Mouse (Mus musculus) lung, embryonic 15.5 days (tissue): ENCODE data around the gene Spp1. TPM values are rescaled to one million over a fixed set of nuclear protein-coding genes. Genes with fewer than 3 reads are reported as not detected.
"Not testable (repeated sequence)": the region's sequence is repeated elsewhere in the genome, so short reads cannot be mapped to it uniquely, and the experiment has no call there.

Source experiments
- ATAC-seq: fragments of 200-750 bp; cut with Nextera tagmentation; 2 replicates; pipeline ENCODE4 v1.8.0; 2017; ENCODE audit warnings: moderate number of reproducible peaks, borderline replicate concordance; ENCODE audit not compliant: low FRiP score, low TSS enrichment; ENCODE audit errors: extremely low read depth
- H3K27ac ChIP-seq: fragments of 300-500 bp; sonication (generic); 2 replicates; pipeline ENCODE4 v1.5.1; 2015; ENCODE audit warnings: moderate library complexity, mild to moderate bottlenecking, inconsistent platforms
- H3K27me3 ChIP-seq: fragments of 300-500 bp; sonication (generic); 2 replicates; pipeline ENCODE4 v1.6.1; 2015; ENCODE audit warnings: inconsistent platforms
- H3K36me3 ChIP-seq: fragments of 300-500 bp; sonication (generic); 2 replicates; pipeline ENCODE4 v1.6.1; 2015; ENCODE audit warnings: inconsistent platforms
- H3K4me1 ChIP-seq: fragments of 300-500 bp; sonication (generic); 2 replicates; pipeline ENCODE4 v1.6.1; 2015; ENCODE audit warnings: inconsistent platforms
- H3K4me2 ChIP-seq: fragments of 300-500 bp; sonication (generic); 2 replicates; pipeline ENCODE4 v1.6.1; 2015; ENCODE audit warnings: inconsistent platforms, mild to moderate bottlenecking, moderate library complexity
- H3K4me3 ChIP-seq: fragments of 300-500 bp; sonication (generic); 2 replicates; pipeline ENCODE4 v1.5.1; 2015; ENCODE audit warnings: mild to moderate bottlenecking, inconsistent platforms
- H3K9ac ChIP-seq: fragments of 300-500 bp; sonication (generic); 2 replicates; pipeline ENCODE4 v1.6.1; 2015; ENCODE audit warnings: inconsistent platforms
- H3K9me3 ChIP-seq: fragments of 300-500 bp; sonication (generic); 2 replicates; pipeline ENCODE4 v1.6.1; 2016; ENCODE audit warnings: inconsistent platforms
- WGBS: fragments of 180-500 bp; shearing (Covaris S2); methylation state at CpG from one replicate; pipeline ENCODE4 v1.1.7; 2015; 5-methylcytosine and 5-hydroxymethylcytosine counted together
- polyA plus RNA-seq: library from polyadenylated mRNA; unstranded; fragments of >200 nt; fragmentation: Nextera tagmentation; extraction: Ambion mirVana; gene quantifications from 2 replicates; pipeline ENCODE4 v1.2.1, GENCODE M21; 2015

Gene Spp1
- polyA plus RNA-seq, 1 experiment from 2014 or later = 3.7 TPM

DNA sequence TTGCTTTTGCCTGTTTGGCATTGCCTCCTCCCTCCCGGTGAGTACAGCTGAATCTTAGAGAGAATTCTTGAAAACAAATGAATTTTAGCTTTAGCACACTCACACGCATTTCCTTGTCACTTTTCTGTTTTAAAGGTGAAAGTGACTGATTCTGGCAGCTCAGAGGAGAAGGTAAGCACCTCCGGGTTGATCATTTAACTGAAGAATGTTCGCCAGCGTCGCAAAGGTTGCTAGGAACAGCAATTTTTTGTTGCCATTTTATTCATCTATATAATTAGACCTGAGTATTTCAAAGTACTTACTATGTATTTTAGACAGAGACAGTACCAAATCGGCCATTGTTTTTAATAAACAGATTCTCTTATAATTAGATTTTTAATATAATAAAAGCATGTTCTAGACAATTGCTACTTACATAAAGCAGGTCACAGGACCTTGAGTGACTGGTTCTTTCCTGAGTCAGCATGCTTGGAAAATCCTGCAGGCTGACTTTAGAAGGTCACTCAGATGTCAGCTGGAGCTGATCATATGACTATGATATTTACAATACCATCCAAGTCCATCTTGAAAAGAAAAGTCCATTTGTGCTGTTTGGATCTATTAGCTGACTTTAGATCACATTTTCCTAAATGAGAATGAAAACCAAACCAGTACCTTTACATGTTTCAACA is 1.6 kb downstream of the Spp1 start:
- H3K4me3 ChIP-seq = no peak overlapping the region
- H3K27ac ChIP-seq = no peak overlapping the region
- no peaks in the 10 kb centered on the region for H3K36me3 ChIP-seq
- no peak overlapping the region for H3K9ac ChIP-seq
- no peaks in the 10 kb centered on the region for H3K9me3 ChIP-seq
- no peak overlapping the region for H3K4me2 ChIP-seq
- H3K4me1 ChIP-seq = no peaks in the 10 kb centered on the region; the same call in 1 of the 2 replicates
- WGBS = 53% methylated on average over 7 of the region's 7 CpGs
- ATAC-seq = no peak
- no peaks in the 10 kb centered on the region for H3K27me3 ChIP-seq

- H3K36me3 ChIP-seq = no peaks in the 10 kb centered on the region
- no peaks in the 10 kb centered on the region for H3K4me1 ChIP-seq
- no peak for ATAC-seq
- no peak overlapping the region for H3K4me3 ChIP-seq
- no peaks in the 10 kb centered on the region for H3K9me3 ChIP-seq
- no peak overlapping the region for H3K4me2 ChIP-seq
- H3K27ac ChIP-seq = no peak overlapping the region
- no peaks in the 10 kb centered on the region for H3K27me3 ChIP-seq
- H3K9ac ChIP-seq = no peak overlapping the region
- 58% methylated on average over 6 of the region's 6 CpGs for WGBS
Observed at GRCm38 (mm10) chr5:104442396-104442795, 7.5 kb downstream of the Spp1 start.

DNA sequence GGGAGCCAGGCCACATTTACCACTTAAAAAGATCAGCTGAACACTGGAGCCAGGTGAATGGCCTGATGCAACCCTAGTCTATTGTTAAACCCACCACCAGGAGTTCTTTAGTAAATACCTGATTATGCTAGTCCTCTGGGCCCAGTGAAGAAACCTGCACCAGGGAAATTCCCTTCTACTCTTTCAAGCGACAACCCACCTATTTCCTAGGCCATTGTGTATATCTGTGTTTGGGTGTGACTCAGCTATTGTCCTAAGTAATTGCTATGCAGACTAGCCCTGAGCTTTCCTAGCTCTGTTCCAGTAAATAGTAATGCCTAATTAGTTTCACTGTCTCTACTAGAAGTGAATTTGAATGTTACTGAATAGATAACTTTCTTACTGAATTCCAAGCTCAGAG is 7.9 kb downstream of the Spp1 start:
- no peak for ATAC-seq
- no peaks in the 10 kb centered on the region for H3K4me1 ChIP-seq
- H3K27me3 ChIP-seq = no peaks in the 10 kb centered on the region
- H3K4me2 ChIP-seq = no peak overlapping the region
- WGBS = 67% methylated on average over 1 of the region's 1 CpGs
- H3K27ac ChIP-seq = no peak overlapping the region
- no peaks in the 10 kb centered on the region for H3K9me3 ChIP-seq
- no peaks in the 10 kb centered on the region for H3K36me3 ChIP-seq
- no peak overlapping the region for H3K4me3 ChIP-seq
- no peak overlapping the region for H3K9ac ChIP-seq

- Histone ChIP-seq H3K4me2 (no peak overlapping the region), H3K9me3 (no peaks in the 10 kb centered on the region), H3K27ac (no peak overlapping the region), H3K9ac (no peak overlapping the region), H3K36me3 (no peaks in the 10 kb centered on the region), H3K4me3 (no peak overlapping the region), H3K27me3 (peaks cover 9% of the 10 kb centered on the region), H3K4me1 (no peaks in the 10 kb centered on the region)
- 0 out of 2 replicates have a peak, but pooled peaks have one; percentile 62 for ATAC-seq
- WGBS = 12% methylated on average over 3 of the region's 3 CpGs
Observed at GRCm38 (mm10) chr5:104446156-104446555, 11.2 kb downstream of the Spp1 start.

DNA sequence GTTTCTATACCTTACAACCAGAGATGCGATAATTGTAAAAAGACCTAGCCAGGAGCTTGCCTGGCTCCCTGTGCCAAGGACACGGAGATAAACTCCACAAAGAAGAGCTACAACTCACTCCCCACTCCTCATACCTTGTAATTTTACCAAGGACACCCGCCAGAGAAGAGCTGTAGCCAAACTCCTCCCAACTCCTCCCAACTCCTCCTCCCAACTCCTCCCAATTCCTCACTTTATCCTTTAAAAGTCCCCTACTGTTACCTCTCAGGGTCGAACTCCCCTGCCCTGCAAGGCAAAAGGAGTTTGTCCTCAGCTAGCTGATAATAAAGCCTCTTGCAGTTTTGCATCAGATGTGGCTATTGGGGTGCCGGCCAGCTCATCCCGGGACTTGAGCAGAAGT is 13.4 kb downstream of the Spp1 start:
- WGBS = 27% methylated on average over 6 of the region's 6 CpGs
- not testable (repeated sequence) for ATAC-seq

GRCm38 (mm10) chr5:104449491-104449890 is 14.6 kb downstream of the Spp1 start:
- H3K27ac ChIP-seq = no peak overlapping the region
- no peaks in the 10 kb centered on the region for H3K36me3 ChIP-seq
- no peak for ATAC-seq
- H3K9me3 ChIP-seq = no peaks in the 10 kb centered on the region
- H3K4me1 ChIP-seq = no peaks in the 10 kb centered on the region
- WGBS = 44% methylated on average over 3 of the region's 3 CpGs
- H3K4me2 ChIP-seq = no peak overlapping the region
- no peak overlapping the region for H3K9ac ChIP-seq
- no peak overlapping the region for H3K4me3 ChIP-seq
- peaks cover 9% of the 10 kb centered on the region for H3K27me3 ChIP-seq

More for the DNA sequence above, 13.4 kb downstream of the Spp1 start:
- H3K4me1 ChIP-seq, H3K9me3 ChIP-seq, H3K9ac ChIP-seq, H3K27ac ChIP-seq, H3K27me3 ChIP-seq, H3K36me3 ChIP-seq, H3K4me3 ChIP-seq, H3K4me2 ChIP-seq: not testable (repeated sequence)

- Histone ChIP-seq H3K27ac (no peak overlapping the region), H3K27me3 (peaks cover 9% of the 10 kb centered on the region), H3K9me3 (no peaks in the 10 kb centered on the region), H3K9ac (no peak overlapping the region), H3K4me2 (no peak overlapping the region), H3K4me3 (no peak overlapping the region), H3K36me3 (no peaks in the 10 kb centered on the region), H3K4me1 (no peaks in the 10 kb centered on the region)
- WGBS = 62% methylated on average over 1 of the region's 1 CpGs
- ATAC-seq = no peak
Observed at GRCm38 (mm10) chr5:104453075-104453474, 18.2 kb downstream of the Spp1 start.

DNA sequence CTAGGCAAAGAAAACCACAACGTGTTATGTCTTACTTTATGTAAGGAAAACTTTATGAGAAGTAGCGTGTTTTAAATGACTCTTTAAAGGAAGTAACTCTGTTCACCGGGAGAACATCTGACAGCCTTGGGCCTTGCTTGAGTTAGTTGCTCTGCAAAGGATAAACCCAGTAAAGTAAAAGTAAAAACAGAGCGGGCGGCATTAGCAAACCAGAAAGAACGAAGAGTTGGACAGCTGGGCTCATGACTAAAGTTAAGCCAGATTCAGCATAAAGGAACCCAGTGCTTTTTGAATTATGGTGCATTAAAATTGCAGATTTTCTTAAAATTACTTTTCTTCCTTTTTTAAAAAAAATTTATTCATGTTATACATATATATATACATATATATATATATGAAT is 19.6 kb downstream of the Spp1 start:
- no peak overlapping the region for H3K9ac ChIP-seq
- no peak overlapping the region for H3K4me2 ChIP-seq
- no peak overlapping the region for H3K27ac ChIP-seq
- H3K9me3 ChIP-seq = no peaks in the 10 kb centered on the region
- no peaks in the 10 kb centered on the region for H3K27me3 ChIP-seq
- no peak for ATAC-seq
- WGBS = 88% methylated on average over 6 of the region's 6 CpGs
- H3K4me1 ChIP-seq = peaks cover 9% of the 10 kb centered on the region
- H3K4me3 ChIP-seq = no peak overlapping the region
- H3K36me3 ChIP-seq = no peaks in the 10 kb centered on the region

GRCm38 (mm10) chr5:104458832-104459705 is 24.2 kb downstream of the Spp1 start, which contains the start of gene Pkd2:
Pkd2 (plus strand) TSS chr5:104459450.
- 13% methylated on average over 30 of the region's 46 CpGs for WGBS
- ATAC-seq = peak; percentile 95

DNA sequence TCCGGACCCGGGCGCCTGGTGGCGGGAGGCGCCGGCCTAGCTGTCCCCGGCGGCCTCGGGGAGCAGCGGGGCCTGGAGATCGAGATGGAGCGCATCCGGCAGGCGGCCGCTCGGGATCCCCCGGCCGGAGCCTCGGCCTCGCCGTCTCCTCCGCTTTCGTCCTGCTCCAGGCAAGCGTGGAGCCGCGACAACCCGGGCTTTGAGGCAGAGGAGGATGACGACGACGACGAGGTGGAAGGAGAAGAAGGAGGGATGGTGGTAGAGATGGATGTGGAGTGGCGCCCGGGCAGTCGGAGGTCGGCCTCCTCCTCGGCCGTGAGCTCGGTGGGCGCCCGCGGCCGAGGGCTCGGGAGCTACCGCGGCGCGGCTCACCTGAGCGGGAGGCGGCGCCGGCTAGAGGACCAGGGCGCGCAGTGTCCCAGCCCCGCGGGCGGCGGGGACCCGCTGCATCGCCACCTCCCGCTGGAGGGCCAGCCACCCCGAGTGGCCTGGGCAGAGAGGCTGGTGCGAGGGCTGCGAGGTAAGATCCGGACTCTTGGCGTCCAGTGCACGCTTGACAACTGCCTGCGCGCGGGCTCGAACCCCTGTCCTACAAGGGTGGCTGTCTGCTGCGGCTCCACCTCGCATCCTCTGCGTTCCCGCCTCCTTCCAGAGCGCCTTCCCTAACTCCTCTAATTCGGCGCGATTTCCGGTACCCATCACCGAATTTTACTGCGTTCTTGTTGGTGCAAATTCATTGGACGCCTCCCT is 25.0 kb downstream of the Spp1 start:
- H3K4me2 ChIP-seq = peak overlapping the region; percentile 75
- peak overlapping the region; percentile 95 for H3K27ac ChIP-seq
- H3K4me3 ChIP-seq = peak overlapping the region; percentile 91
- ATAC-seq = peak; percentile 72
- peaks cover 14% of the 10 kb centered on the region for H3K4me1 ChIP-seq
- peak overlapping the region; percentile 96 for H3K9ac ChIP-seq
- under 1% methylated on average over 68 of the region's 82 CpGs for WGBS
- peaks cover 4% of the 10 kb centered on the region; the same call in 1 of the 2 replicates for H3K36me3 ChIP-seq
- H3K27me3 ChIP-seq = no peaks in the 10 kb centered on the region
- H3K9me3 ChIP-seq = no peaks in the 10 kb centered on the region

More at GRCm38 (mm10) chr5:104458832-104459705, 24.2 kb downstream of the Spp1 start, which contains the start of gene Pkd2:
- peak within 1 kb of the TSS; percentile 91 for H3K4me3 ChIP-seq
- no peaks in the 10 kb centered on the region for H3K9me3 ChIP-seq
- peaks cover 14% of the 10 kb centered on the region for H3K4me1 ChIP-seq
- no peaks in the 10 kb centered on the region; the same call in 1 of the 2 replicates for H3K36me3 ChIP-seq
- H3K9ac ChIP-seq = peak within 1 kb of the TSS; percentile 96
- peak within 1 kb of the TSS; percentile 75 for H3K4me2 ChIP-seq
- H3K27ac ChIP-seq = peak within 1 kb of the TSS; percentile 95
- H3K27me3 ChIP-seq = no peaks in the 10 kb centered on the region

DNA sequence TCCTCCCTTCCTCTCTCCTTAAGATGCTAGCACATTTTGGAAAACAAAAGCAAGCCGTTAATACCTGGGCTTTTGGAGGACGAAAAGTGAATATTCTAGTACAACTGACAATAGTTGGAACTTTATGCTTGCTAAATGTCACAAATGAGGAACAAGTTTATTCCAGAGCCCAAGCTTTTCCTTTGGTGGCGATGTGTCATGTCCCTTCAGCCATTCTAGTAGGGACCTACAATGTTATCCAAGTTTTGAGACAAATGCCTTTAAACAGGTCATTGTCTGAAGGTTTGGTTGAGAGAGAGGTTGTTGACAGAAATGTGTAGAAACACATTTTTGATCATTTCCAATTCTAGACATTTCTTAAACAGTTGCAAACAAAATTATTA is 25.5 kb downstream of the Spp1 start:
- Histone ChIP-seq H3K27ac (peak overlapping the region; percentile 95), H3K36me3 (peaks cover 9% of the 10 kb centered on the region), H3K4me1 (peaks cover 14% of the 10 kb centered on the region), H3K9ac (peak overlapping the region; percentile 96; the same call in 1 of the 2 replicates), H3K4me3 (peak overlapping the region; percentile 91), H3K9me3 (no peaks in the 10 kb centered on the region), H3K27me3 (no peaks in the 10 kb centered on the region), H3K4me2 (peak overlapping the region; percentile 75)
- WGBS = 16% methylated on average over 3 of the region's 3 CpGs
- ATAC-seq = no peak
